In the genomic region with DNA sequence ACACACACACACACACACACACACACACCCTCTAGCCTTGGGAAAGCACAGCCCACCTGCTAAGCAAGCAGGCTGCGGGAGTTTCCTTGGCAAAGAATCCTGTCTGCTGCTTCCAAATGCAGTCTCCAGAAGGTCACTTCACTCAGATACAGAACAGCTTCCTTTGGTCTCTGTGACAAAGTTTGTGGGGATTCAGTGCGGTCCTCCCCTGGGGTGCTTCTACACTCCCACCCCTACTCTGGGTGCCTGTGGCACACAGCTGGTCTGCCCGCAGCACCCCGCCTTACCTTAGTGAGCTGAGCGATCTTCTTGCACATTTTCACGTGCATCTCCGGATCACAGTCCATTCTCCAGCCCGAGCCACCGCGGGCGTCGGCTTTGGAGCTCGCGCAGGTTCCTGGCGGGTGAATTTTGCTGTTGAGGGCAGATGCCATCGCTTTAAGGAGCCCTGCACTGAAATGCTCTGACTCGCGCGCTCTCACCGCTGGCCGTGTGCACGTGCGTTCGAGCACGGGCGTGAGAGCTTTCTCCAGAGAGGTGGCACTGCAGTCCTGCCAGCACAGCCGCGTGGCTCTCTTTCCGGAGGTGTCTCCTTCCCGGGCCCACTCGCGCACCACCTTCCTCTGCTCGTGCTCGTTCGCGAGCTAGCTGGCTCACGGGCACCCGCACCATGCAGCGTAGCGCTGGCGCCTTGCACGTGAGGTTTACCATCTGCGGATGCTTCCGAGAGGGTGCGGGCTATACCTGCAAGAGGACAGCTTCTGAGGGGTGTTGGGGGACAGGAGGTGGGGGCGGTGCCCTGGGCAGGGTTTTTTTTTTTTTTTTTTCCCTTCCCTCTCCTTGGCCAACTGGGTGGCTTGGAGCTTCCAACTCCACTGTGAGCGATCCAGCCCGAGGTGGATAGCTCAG, we compare ENCODE assay signal across 8 mouse cellular contexts. TPM values are rescaled to one million over a fixed set of nuclear protein-coding genes. Genes with fewer than 3 reads are reported as not detected.
DNase-seq lines count a peak whose midpoint lies in the region; ATAC-seq and TF ChIP-seq lines count a peak whose summit lies in the region.

A gene (minus strand): TSS at position 809 of the 909 bp plus-strand sequence.

- peak within 1 kb of the TSS; percentile 82 for H3K4me3 ChIP-seq in E14TG2a.4 (replicated peaks; ENCODE audit: low read length)
- peak within 1 kb of the TSS; percentile 58 for H3K4me3 ChIP-seq in embryonic facial prominence, embryonic 15.5 days (replicated peaks)
- H3K4me3 ChIP-seq in hindbrain, embryonic 12.5 days, result peak within 1 kb of the TSS; percentile 64
- peak within 1 kb of the TSS; percentile 34 for H3K4me3 ChIP-seq in lung, adult 2 months (replicated peaks; ENCODE audit: extremely low read depth, low read depth, low read length)
- H3K4me3 ChIP-seq in neural tube, embryonic 15.5 days (replicated peaks), result peak within 1 kb of the TSS; percentile 61

- H3K27ac ChIP-seq in embryonic facial prominence, embryonic 15.5 days (replicated peaks), result no peak within 1 kb of the TSS
- H3K27ac ChIP-seq in hindbrain, embryonic 12.5 days, result no peak within 1 kb of the TSS
- H3K27ac ChIP-seq in neural tube, embryonic 15.5 days (replicated peaks), result peak within 1 kb of the TSS; percentile 84

- ATAC-seq in embryonic facial prominence, embryonic 15.5 days (ENCODE audit: insufficient number of reproducible peaks, low FRiP score, low TSS enrichment, low read depth), result peak; percentile 70
- peak; percentile 93 for ATAC-seq in hindbrain, embryonic 12.5 days (ENCODE audit: low FRiP score)
- peak; percentile 96 for ATAC-seq in neural tube, embryonic 15.5 days (ENCODE audit: low FRiP score)

- no peaks in the 10 kb centered on the region for H3K9me3 ChIP-seq in E14TG2a.4 (ENCODE audit: low read length)
- no peaks in the 10 kb centered on the region for H3K9me3 ChIP-seq in embryonic facial prominence, embryonic 15.5 days (replicated peaks)
- H3K9me3 ChIP-seq in hindbrain, embryonic 12.5 days (replicated peaks), result no peaks in the 10 kb centered on the region
- no peaks in the 10 kb centered on the region for H3K9me3 ChIP-seq in neural tube, embryonic 15.5 days (replicated peaks)

- peaks cover 52% of the 10 kb centered on the region for H3K27me3 ChIP-seq in E14TG2a.4 (ENCODE audit: insufficient read depth, low read length)
- H3K27me3 ChIP-seq in embryonic facial prominence, embryonic 15.5 days, result 0 out of 2 replicates have a peak, but pooled peaks cover 12% of the 10 kb centered on the region
- H3K27me3 ChIP-seq in hindbrain, embryonic 12.5 days, result peaks cover 14% of the 10 kb centered on the region
- H3K27me3 ChIP-seq in neural tube, embryonic 15.5 days (replicated peaks), result no peaks in the 10 kb centered on the region

- H3K9ac ChIP-seq in embryonic facial prominence, embryonic 15.5 days, result peak within 1 kb of the TSS; percentile 37
- H3K9ac ChIP-seq in hindbrain, embryonic 12.5 days, result peak within 1 kb of the TSS; percentile 66
- H3K9ac ChIP-seq in neural tube, embryonic 15.5 days (replicated peaks), result peak within 1 kb of the TSS; percentile 77

- H3K4me2 ChIP-seq in embryonic facial prominence, embryonic 15.5 days (replicated peaks), result peak within 1 kb of the TSS; percentile 97
- H3K4me2 ChIP-seq in hindbrain, embryonic 12.5 days (replicated peaks), result peak within 1 kb of the TSS; percentile 94
- H3K4me2 ChIP-seq in neural tube, embryonic 15.5 days, result peak within 1 kb of the TSS; percentile 88

- H3K36me3 ChIP-seq in E14TG2a.4 (ENCODE audit: insufficient read depth, low read length), result no peaks in the 10 kb centered on the region
- H3K36me3 ChIP-seq in embryonic facial prominence, embryonic 15.5 days, result no peaks in the 10 kb centered on the region
- no peaks in the 10 kb centered on the region for H3K36me3 ChIP-seq in hindbrain, embryonic 12.5 days
- no peaks in the 10 kb centered on the region for H3K36me3 ChIP-seq in neural tube, embryonic 15.5 days

- peak; percentile 36 to 58 for DNase-seq in adrenal gland, postnatal 36 days
- DNase-seq in layer of hippocampus, adult 9-11 months, result peak; percentile 72
- peak; percentile 20 for DNase-seq in lung, adult 2 months
- peak; percentile 73 for DNase-seq in thymus, postnatal 14 days

- peaks cover 16% of the 10 kb centered on the region for H3K4me1 ChIP-seq in E14TG2a.4 (replicated peaks; ENCODE audit: low read depth, low read length)
- peaks cover 10% of the 10 kb centered on the region for H3K4me1 ChIP-seq in embryonic facial prominence, embryonic 15.5 days
- peaks cover 9% of the 10 kb centered on the region for H3K4me1 ChIP-seq in hindbrain, embryonic 12.5 days
- H3K4me1 ChIP-seq in lung, adult 2 months (ENCODE audit: control insufficient read depth, insufficient read depth, low read length), result peaks cover 5% of the 10 kb centered on the region; the same call in 1 of the 2 replicates
- peaks cover 9% of the 10 kb centered on the region for H3K4me1 ChIP-seq in neural tube, embryonic 15.5 days

- no peak for TF ChIP-seq POLR2A in lung, adult 2 months (IDR thresholded peaks at IDR 0.05; ENCODE audit: borderline replicate concordance, extremely low read depth, low read depth, low read length)

- WGBS in embryonic facial prominence, embryonic 15.5 days, result under 1% methylated on average over 48 of the region's 48 CpGs
- under 1% methylated on average over 48 of the region's 48 CpGs for whole genome bisulfite sequencing in hindbrain, embryonic 12.5 days
- under 1% methylated on average over 48 of the region's 48 CpGs for WGBS in lung, adult 2 months
- under 1% methylated on average over 48 of the region's 48 CpGs for WGBS in neural tube, embryonic 15.5 days

- TF ChIP-seq CTCF in E14TG2a.4 (conservative IDR thresholded peaks at IDR 0.05; ENCODE audit: low read length), result no peak
- no peak for TF ChIP-seq CTCF in lung, adult 2 months (IDR thresholded peaks at IDR 0.05; ENCODE audit: insufficient read depth, low read length)

RNA-seq across cellular contexts. Expression of the gene that starts here (rescaled TPM):
- total RNA-seq in adrenal gland, postnatal 36 days (2021), result under 1 TPM; 0.13 to 0.60 TPM
- polyA plus RNA-seq in embryonic facial prominence, embryonic 15.5 days (2015; fragmentation: Nextera tagmentation; extraction: Ambion mirVana), result 1.2 and 1.4 TPM in 2 replicates
- 0.79 and 0.83 TPM in 2 replicates for polyA plus RNA-seq in hindbrain, embryonic 12.5 days (2016; fragmentation: Nextera tagmentation; extraction: Ambion mirVana)
- 0.04 TPM in 1 of 2 replicates, not detected in the other for polyA plus RNA-seq in lung, adult 2 months (2012; rRNA removed)
- polyA plus RNA-seq in neural tube, embryonic 15.5 days (2015; fragmentation: Nextera tagmentation; extraction: Ambion mirVana), result 11.7 and 13.6 TPM in 2 replicates

Comparison
In these comparisons a context has a peak if more than half of its experiments do, and no peak if none do; other contexts are left out.
1. Peak in DNase-seq in adrenal gland, postnatal 36 days; RNA of the gene not detected or under 1 TPM.
2. Peak in ATAC-seq, H3K4me3 ChIP-seq, H3K9ac ChIP-seq and H3K4me2 ChIP-seq in hindbrain, embryonic 12.5 days; RNA of the gene not detected or under 1 TPM.
3. Peak in DNase-seq and H3K4me3 ChIP-seq in lung, adult 2 months; RNA of the gene not detected or under 1 TPM.
4. DNase-seq: peak in every context shown above with its lines; median percentile 73 in thymus, postnatal 14 days; 72 in layer of hippocampus, adult 9-11 months; 47 in adrenal gland, postnatal 36 days; 20 in lung, adult 2 months.